Mouse (Mus musculus) CH12.LX (cell line): ENCODE results near the gene Dusp5.

Experiments used
- CTCF ChIP-seq, 2 experiments: IDR thresholded peaks in 1 of 2; conservative IDR thresholded peaks in 1 of 2; 2 replicates each; pipeline ENCODE4 v1.5.1; 2011 to 2012; ENCODE audit warnings: low read depth in 2 of 2, low read length in 2 of 2, improper control_type of control experiment in 1 of 2, inconsistent platforms in 1 of 2, mild to moderate bottlenecking in 1 of 2, moderate library complexity in 1 of 2
- ETS1 ChIP-seq: conservative IDR thresholded peaks from 2 replicates; pipeline ENCODE4 v1.6.1; 2012; ENCODE audit warnings: low read depth, mild to moderate bottlenecking, inconsistent platforms, low read length, improper control_type of control experiment, moderate library complexity
- ZC3H11A ChIP-seq: IDR thresholded peaks from 2 replicates; pipeline ENCODE4 v1.6.1; 2012; ENCODE audit warnings: low read depth, mild to moderate bottlenecking, inconsistent platforms, low read length, improper control_type of control experiment

DNA sequence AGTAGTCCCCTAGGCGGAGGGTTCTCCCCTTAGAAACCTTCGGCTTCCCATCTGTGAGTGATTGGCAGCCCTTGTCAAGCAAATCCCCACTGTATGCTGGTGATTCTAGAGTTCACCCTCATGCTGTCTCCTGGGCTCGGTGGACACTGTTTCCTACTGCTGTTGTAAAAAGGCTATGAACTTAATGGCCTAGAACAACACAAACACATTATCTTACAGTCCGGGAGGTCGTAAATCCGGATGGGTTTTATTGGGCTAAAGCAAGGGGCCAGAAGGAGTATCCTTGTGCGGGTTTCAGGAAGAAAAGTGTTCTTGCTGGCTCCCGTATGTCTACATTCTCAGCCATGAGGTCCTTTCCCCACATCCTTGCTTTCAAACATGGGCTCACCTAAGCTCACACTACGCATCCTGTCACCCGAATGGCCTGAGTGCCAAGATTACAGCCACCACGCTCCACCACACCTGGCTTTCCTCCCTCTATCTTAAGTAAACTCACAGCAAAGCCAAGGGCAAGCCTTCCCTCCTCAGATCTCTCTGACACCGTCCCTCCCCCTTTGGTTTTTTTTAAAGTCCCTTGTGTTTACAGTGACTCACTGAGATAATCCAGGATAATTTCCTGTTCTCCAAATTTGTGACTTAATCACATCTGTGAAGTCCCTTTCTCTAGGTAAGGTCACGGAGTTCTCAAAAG, 17.5 kb upstream of the Dusp5 start:
- TF ChIP-seq CTCF (conservative IDR thresholded peaks at IDR 0.05 in 1 of 2, IDR thresholded peaks at IDR 0.05 in 1 of 2; ENCODE audit: low read depth in 2 of 2, low read length in 2 of 2) (no peak), ZC3H11A (no peak), ETS1 (no peak)
